Mouse (Mus musculus) hindbrain, embryonic 15.5 days (tissue): ENCODE measurements around the gene Rplp2. TPM values are rescaled to one million over a fixed set of nuclear protein-coding genes. Genes with fewer than 3 reads are reported as not detected.

ENCODE experiments used
- ATAC-seq: fragments of 200-750 bp; cut with Nextera tagmentation; 2 replicates; pipeline ENCODE4 v1.8.0; 2017; ENCODE audit warnings: low read depth, moderate number of reproducible peaks, moderate TSS enrichment; ENCODE audit not compliant: low FRiP score
- H3K27ac ChIP-seq: fragments of 300-500 bp; sonication (generic); replicated peaks from 2 replicates; pipeline ENCODE4 v1.5.1; 2015; ENCODE audit warnings: mild to moderate bottlenecking, inconsistent platforms
- H3K27me3 ChIP-seq: fragments of 300-500 bp; sonication (generic); 2 replicates; pipeline ENCODE4 v1.6.1; 2015; ENCODE audit warnings: control low read depth, inconsistent platforms
- H3K36me3 ChIP-seq: fragments of 300-500 bp; sonication (generic); 2 replicates; pipeline ENCODE4 v1.6.1; 2015; ENCODE audit warnings: control low read depth, inconsistent platforms
- H3K4me1 ChIP-seq: fragments of 300-500 bp; sonication (generic); replicated peaks from 2 replicates; pipeline ENCODE4 v1.6.1; 2015; ENCODE audit warnings: control low read depth, inconsistent platforms
- H3K4me2 ChIP-seq: fragments of 300-500 bp; sonication (generic); 2 replicates; pipeline ENCODE4 v1.6.1; 2015; ENCODE audit warnings: moderate library complexity, mild to moderate bottlenecking, inconsistent platforms
- H3K4me3 ChIP-seq: fragments of 300-500 bp; sonication (generic); 2 replicates; pipeline ENCODE4 v1.5.1; 2015; ENCODE audit warnings: mild to moderate bottlenecking, inconsistent platforms
- H3K9ac ChIP-seq: fragments of 300-500 bp; sonication (generic); 2 replicates; pipeline ENCODE4 v1.6.1; 2015; ENCODE audit warnings: inconsistent platforms
- H3K9me3 ChIP-seq: fragments of 300-500 bp; sonication (generic); 2 replicates; pipeline ENCODE4 v1.6.1; 2016; ENCODE audit warnings: control low read depth, inconsistent platforms
- WGBS: fragments of 180-500 bp; shearing (Covaris S2); methylation state at CpG from one replicate; pipeline ENCODE4 v1.1.7; 2015; 5-methylcytosine and 5-hydroxymethylcytosine counted together
- polyA plus RNA-seq: library from polyadenylated mRNA; unstranded; fragments of >200 nt; fragmentation: Nextera tagmentation; extraction: Ambion mirVana; gene quantifications from 2 replicates; pipeline ENCODE4 v1.2.1, GENCODE M21; 2015

The Rplp2 gene
- polyA plus RNA-seq, 1 experiment from 2014 or later, result 674 TPM

GRCm38 (mm10) chr7:141465388-141466044 lies 18.3 kb downstream of the Rplp2 start:
- no peak for ATAC-seq
- Histone ChIP-seq H3K4me2 (no peak overlapping the region), H3K9ac (no peak overlapping the region), H3K9me3 (no peaks in the 10 kb centered on the region), H3K36me3 (no peaks in the 10 kb centered on the region; the same call in 1 of the 2 replicates), H3K27me3 (peaks cover 61% of the 10 kb centered on the region), H3K4me3 (no peak overlapping the region), H3K4me1 (peaks cover 55% of the 10 kb centered on the region), H3K27ac (no peak overlapping the region)
- WGBS, result 56% methylated on average over 7 of the region's 10 CpGs

GRCm38 (mm10) chr7:141466045-141466394 lies 18.9 kb downstream of the Rplp2 start:
- Histone ChIP-seq H3K4me1 (peaks cover 55% of the 10 kb centered on the region), H3K9me3 (no peaks in the 10 kb centered on the region)

GRCm38 (mm10) chr7:141466607-141467148 lies 19.5 kb downstream of the Rplp2 start:
- Histone ChIP-seq H3K4me1 (peaks cover 55% of the 10 kb centered on the region), H3K9me3 (no peaks in the 10 kb centered on the region), H3K9ac (peak overlapping the region; percentile 73), H3K4me2 (peak overlapping the region; percentile 58), H3K36me3 (peaks cover 8% of the 10 kb centered on the region; the same call in 1 of the 2 replicates), H3K27me3 (peaks cover 49% of the 10 kb centered on the region), H3K27ac (no peak overlapping the region), H3K4me3 (peak overlapping the region; percentile 66)
- ATAC-seq, result no peak
- WGBS, result 60% methylated on average over 10 of the region's 10 CpGs

More at GRCm38 (mm10) chr7:141466045-141466394, 18.9 kb downstream of the Rplp2 start:
- 85% methylated on average over 7 of the region's 7 CpGs for WGBS
- no peak overlapping the region for H3K9ac ChIP-seq
- H3K27ac ChIP-seq, result no peak overlapping the region
- peaks cover 2% of the 10 kb centered on the region; the same call in 1 of the 2 replicates for H3K36me3 ChIP-seq
- no peak for ATAC-seq
- H3K4me3 ChIP-seq, result no peak overlapping the region
- peaks cover 56% of the 10 kb centered on the region for H3K27me3 ChIP-seq
- H3K4me2 ChIP-seq, result no peak overlapping the region

- no peaks in the 10 kb centered on the region for H3K9me3 ChIP-seq
- ATAC-seq, result peak; percentile 32
- under 1% methylated on average over 52 of the region's 52 CpGs for WGBS
- peaks cover 47% of the 10 kb centered on the region for H3K4me1 ChIP-seq
- peak within 1 kb of the TSS; percentile 58 for H3K4me2 ChIP-seq
- peak within 1 kb of the TSS; percentile 85 for H3K27ac ChIP-seq
- peak within 1 kb of the TSS; percentile 73 for H3K9ac ChIP-seq
- H3K27me3 ChIP-seq, result peaks cover 42% of the 10 kb centered on the region
- H3K4me3 ChIP-seq, result peak within 1 kb of the TSS; percentile 66
- peaks cover 13% of the 10 kb centered on the region for H3K36me3 ChIP-seq
Measured at GRCm38 (mm10) chr7:141467230-141468030, 20.3 kb downstream of the Rplp2 start, which contains the start of gene Cd151. Gene Cd151, plus strand, starts transcription at chr7:141467392.

GRCm38 (mm10) chr7:141468164-141468521 lies 21.0 kb downstream of the Rplp2 start:
- peaks cover 47% of the 10 kb centered on the region for H3K4me1 ChIP-seq
- H3K9ac ChIP-seq, result peak overlapping the region; percentile 73
- H3K9me3 ChIP-seq, result no peaks in the 10 kb centered on the region
- peaks cover 17% of the 10 kb centered on the region for H3K36me3 ChIP-seq
- peaks cover 36% of the 10 kb centered on the region for H3K27me3 ChIP-seq
- peak overlapping the region; percentile 85 for H3K27ac ChIP-seq
- peak; percentile 16; the same call in 1 of the 2 replicates for ATAC-seq
- WGBS, result 18% methylated on average over 5 of the region's 5 CpGs
- H3K4me3 ChIP-seq, result peak overlapping the region; percentile 66
- peak overlapping the region; percentile 58 for H3K4me2 ChIP-seq

GRCm38 (mm10) chr7:141468522-141469211 lies 21.5 kb downstream of the Rplp2 start:
- H3K4me2 ChIP-seq, result peak overlapping the region; percentile 58
- peak overlapping the region; percentile 73 for H3K9ac ChIP-seq
- H3K9me3 ChIP-seq, result no peaks in the 10 kb centered on the region
- peak; percentile 79 for ATAC-seq
- peaks cover 30% of the 10 kb centered on the region for H3K27me3 ChIP-seq
- peak overlapping the region; percentile 85 for H3K27ac ChIP-seq
- H3K4me3 ChIP-seq, result peak overlapping the region; percentile 66
- H3K36me3 ChIP-seq, result peaks cover 17% of the 10 kb centered on the region
- WGBS, result 10% methylated on average over 8 of the region's 8 CpGs
- H3K4me1 ChIP-seq, result peaks cover 52% of the 10 kb centered on the region

- Histone ChIP-seq H3K36me3 (peaks cover 17% of the 10 kb centered on the region), H3K4me3 (peak overlapping the region; percentile 66), H3K27me3 (peaks cover 24% of the 10 kb centered on the region), H3K9ac (peak overlapping the region; percentile 73), H3K4me1 (peaks cover 59% of the 10 kb centered on the region), H3K4me2 (peak overlapping the region; percentile 58), H3K9me3 (no peaks in the 10 kb centered on the region), H3K27ac (peak overlapping the region; percentile 85)
- no peak for ATAC-seq
- 72% methylated on average over 6 of the region's 6 CpGs for WGBS
Measured at GRCm38 (mm10) chr7:141469352-141469751, 22.2 kb downstream of the Rplp2 start.

- no peak for ATAC-seq
- H3K36me3 ChIP-seq, result peaks cover 17% of the 10 kb centered on the region
- WGBS, result 88% methylated on average over 18 of the region's 18 CpGs
- H3K4me1 ChIP-seq, result peaks cover 55% of the 10 kb centered on the region
- H3K27me3 ChIP-seq, result peaks cover 16% of the 10 kb centered on the region
- H3K4me2 ChIP-seq, result peak overlapping the region; percentile 58
- H3K4me3 ChIP-seq, result no peak overlapping the region
- peak overlapping the region; percentile 73; the same call in 1 of the 2 replicates for H3K9ac ChIP-seq
- H3K9me3 ChIP-seq, result no peaks in the 10 kb centered on the region
- 0 out of 2 replicates have a peak overlapping the region, but pooled peaks have one; percentile 85 for H3K27ac ChIP-seq
Measured at GRCm38 (mm10) chr7:141469901-141470636, 22.9 kb downstream of the Rplp2 start.

- 96% methylated on average over 10 of the region's 10 CpGs for WGBS
- H3K4me1 ChIP-seq, result peaks cover 57% of the 10 kb centered on the region
- no peak overlapping the region for H3K27ac ChIP-seq
- H3K36me3 ChIP-seq, result peaks cover 17% of the 10 kb centered on the region
- H3K9me3 ChIP-seq, result no peaks in the 10 kb centered on the region
- no peak overlapping the region for H3K9ac ChIP-seq
- ATAC-seq, result no peak
- H3K27me3 ChIP-seq, result peaks cover 11% of the 10 kb centered on the region
- H3K4me2 ChIP-seq, result no peak overlapping the region
- H3K4me3 ChIP-seq, result no peak overlapping the region
Measured at GRCm38 (mm10) chr7:141470637-141470944, 23.4 kb downstream of the Rplp2 start.

- Histone ChIP-seq H3K4me2 (no peak overlapping the region), H3K27me3 (peaks cover 10% of the 10 kb centered on the region), H3K27ac (no peak overlapping the region), H3K4me3 (no peak overlapping the region), H3K9ac (no peak overlapping the region), H3K9me3 (no peaks in the 10 kb centered on the region), H3K36me3 (peaks cover 17% of the 10 kb centered on the region), H3K4me1 (peaks cover 63% of the 10 kb centered on the region)
- ATAC-seq, result no peak
- 89% methylated on average over 1 of the region's 1 CpGs for whole genome bisulfite sequencing
Measured at GRCm38 (mm10) chr7:141471236-141471635, 24.1 kb downstream of the Rplp2 start.

- no peak overlapping the region for H3K4me3 ChIP-seq
- H3K9me3 ChIP-seq, result no peaks in the 10 kb centered on the region
- ATAC-seq, result no peak
- 85% methylated on average over 6 of the region's 6 CpGs for WGBS
- H3K27ac ChIP-seq, result no peak overlapping the region
- H3K9ac ChIP-seq, result no peak overlapping the region
- H3K27me3 ChIP-seq, result peaks cover 7% of the 10 kb centered on the region
- no peak overlapping the region for H3K4me2 ChIP-seq
- peaks cover 60% of the 10 kb centered on the region for H3K4me1 ChIP-seq
- peaks cover 17% of the 10 kb centered on the region for H3K36me3 ChIP-seq
Measured at GRCm38 (mm10) chr7:141472226-141472625, 25.1 kb downstream of the Rplp2 start.
